In genomic region chr15:98093121-98094011, GRCm38 (mm10) we compare ENCODE assay signal across 1 mouse cellular context.
A peak's percentile ranks its signal among the peaks of the same experiment; 100 is the strongest.
TF ChIP-seq lines count a peak whose summit lies in the region.

Gene Senp1, minus strand, starts transcription at chr15:98093744.

TF ChIP-seq in CH12.LX, 34 proteins besides CTCF, POLR2A, EP300 and RAD21 (continued from another document):
- TF ChIP-seq GABPA (IDR thresholded peaks at IDR 0.05; ENCODE audit: insufficient replicate concordance, low read depth, low read length), result no peak
- peak; percentile 82 for TF ChIP-seq MAZ (IDR thresholded peaks at IDR 0.05; ENCODE audit: low read depth, low read length)
- TF ChIP-seq ETS1 (conservative IDR thresholded peaks at IDR 0.05; ENCODE audit: low read depth, low read length), result peak; percentile 61
- no peak for TF ChIP-seq USF1 (IDR thresholded peaks at IDR 0.05; ENCODE audit: low read depth, low read length)
- peak; percentile 78 for TF ChIP-seq TCF12 (IDR thresholded peaks at IDR 0.05; ENCODE audit: low read depth, low read length)
- TF ChIP-seq ELF1 (IDR thresholded peaks at IDR 0.05; ENCODE audit: low read depth, low read length), result peak; percentile 90
- no peak for TF ChIP-seq MYC (IDR thresholded peaks at IDR 0.05; ENCODE audit: low read depth, low read length)
- peak; percentile 83 for TF ChIP-seq NRF1 (IDR thresholded peaks at IDR 0.05; ENCODE audit: low read depth, low read length)
- peak; percentile 93 for TF ChIP-seq CHD2 (IDR thresholded peaks at IDR 0.05; ENCODE audit: low read length)
- peak; percentile 5 for TF ChIP-seq ZNF384 (IDR thresholded peaks at IDR 0.05; ENCODE audit: low read depth, low read length)
- TF ChIP-seq MXI1 (IDR thresholded peaks at IDR 0.05; ENCODE audit: low read depth, low read length), result 0 out of 2 replicates have a peak, but pooled peaks have one; percentile 11
- TF ChIP-seq RCOR1 (conservative IDR thresholded peaks at IDR 0.05; ENCODE audit: low read depth, low read length), result peak; percentile 72
- TF ChIP-seq SIN3A (IDR thresholded peaks at IDR 0.05; ENCODE audit: low read length), result peak; percentile 67
- peak; percentile 58; the same call in 1 of the 2 replicates for TF ChIP-seq ZMIZ1 (IDR thresholded peaks at IDR 0.05; ENCODE audit: low read depth, low read length)
- peak; percentile 49 for TF ChIP-seq UBTF (IDR thresholded peaks at IDR 0.05; ENCODE audit: low read depth, low read length)
- 0 out of 2 replicates have a peak, but pooled peaks have one; percentile 18 for TF ChIP-seq JUND (conservative IDR thresholded peaks at IDR 0.05; ENCODE audit: low read depth, low read length)
- peak; percentile 40; the same call in 1 of the 2 replicates for TF ChIP-seq BHLHE40 (IDR thresholded peaks at IDR 0.05; ENCODE audit: low read depth, low read length)
- TF ChIP-seq PAX5 (IDR thresholded peaks at IDR 0.05; ENCODE audit: low read length), result no peak
- TF ChIP-seq CHD1 (IDR thresholded peaks at IDR 0.05; ENCODE audit: low read depth, low read length), result no peak
- no peak for TF ChIP-seq ZKSCAN1 (IDR thresholded peaks at IDR 0.05; ENCODE audit: borderline replicate concordance, low read depth, low read length)
TF ChIP-seq in CH12.LX: peak in this region for 23.
